ENCODE assay signal across 22 mouse cellular contexts in the genomic region with DNA sequence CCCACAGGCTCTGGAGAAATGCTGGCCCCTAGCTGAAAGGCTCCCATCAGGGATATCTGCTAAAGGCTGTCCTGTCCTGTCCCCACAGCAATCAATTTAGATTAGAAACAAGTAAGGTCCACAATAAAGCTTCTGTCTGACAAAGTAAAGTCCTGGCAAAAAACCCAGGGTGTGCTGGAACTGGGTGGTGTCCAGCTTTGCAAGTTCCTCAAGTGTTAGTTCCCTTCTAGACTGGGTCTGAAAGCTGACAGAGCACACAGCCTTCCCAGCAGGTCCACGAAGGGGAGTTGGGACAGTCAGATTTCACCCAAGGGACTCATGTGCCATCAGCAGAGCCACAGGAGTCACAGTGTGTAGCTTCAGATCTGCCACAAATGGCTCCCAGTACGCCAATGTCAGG. TPM values are rescaled to one million over a fixed set of nuclear protein-coding genes. Genes with fewer than 3 reads are reported as not detected.
A peak's percentile ranks its signal among the peaks of the same experiment; 100 is the strongest.
DNase-seq lines count a peak whose midpoint lies in the region; TF ChIP-seq lines count a peak whose summit lies in the region.
"Had no signal": no experiment of that assay in that cellular context is flagged by ENCODE, and none has a peak within 500 bp of the region (broad histone marks: within the 10 kb centered on the region; RNA-seq: fewer than 3 reads in every experiment).

No protein-coding gene starts in this region.

- peaks cover 62% of the 10 kb centered on the region for H3K36me3 ChIP-seq in forebrain, embryonic 10.5 days (replicated peaks)

- no peaks in the 10 kb centered on the region for H3K27me3 ChIP-seq in forebrain, embryonic 10.5 days (ENCODE audit: poor library complexity, severe bottlenecking)
- H3K27me3 ChIP-seq: embryonic facial prominence, embryonic 15.5 days; forebrain, embryonic 15.5 days; heart, embryonic 12.5 days; intestine, embryonic 15.5 days had no signal

- WGBS in forebrain, embryonic 10.5 days: 85% methylated on average over 2 of the region's 2 CpGs

- TF ChIP-seq POLR2A in bone marrow macrophage, adult 2 months (IDR thresholded peaks at IDR 0.05; ENCODE audit: borderline replicate concordance, low read depth, low read length): no peak

- peak overlapping the region; percentile 10; the same call in 1 of the 2 replicates for H3K27ac ChIP-seq in left cerebral cortex, adult 2 months
- peak overlapping the region; percentile 99 for H3K27ac ChIP-seq in bone marrow macrophage, adult 2 months (ENCODE audit: insufficient read depth, low read depth, low read length)
- H3K27ac ChIP-seq in brown adipose tissue, adult 24 weeks (replicated peaks; ENCODE audit: low read depth, low read length): peak overlapping the region; percentile 12; the same call in 1 of the 2 replicates
- no peak overlapping the region for H3K27ac ChIP-seq in forebrain, embryonic 10.5 days
- H3K27ac ChIP-seq: embryonic facial prominence, embryonic 15.5 days; forebrain, embryonic 15.5 days; hindbrain, embryonic 14.5 days; intestine, embryonic 15.5 days had no signal

- H3K9me3 ChIP-seq in forebrain, embryonic 10.5 days: no peaks in the 10 kb centered on the region
- H3K9me3 ChIP-seq: embryonic facial prominence, embryonic 15.5 days; forebrain, embryonic 15.5 days; heart, embryonic 12.5 days; intestine, embryonic 15.5 days had no signal

- peaks cover 48% of the 10 kb centered on the region for H3K4me1 ChIP-seq in bone marrow macrophage, adult 2 months (ENCODE audit: control insufficient read depth, insufficient read depth, low read length)
- H3K4me1 ChIP-seq in brown adipose tissue, adult 24 weeks (ENCODE audit: control insufficient read depth, insufficient read depth, insufficient read length, low read length): peaks cover 20% of the 10 kb centered on the region
- H3K4me1 ChIP-seq in forebrain, embryonic 10.5 days: 0 out of 2 replicates have a peak, but pooled peaks cover 9% of the 10 kb centered on the region
- H3K4me1 ChIP-seq: intestine, embryonic 15.5 days had no signal

- DNase-seq in heart, adult 18-20 months: peak; percentile 43 to 61
- DNase-seq in heart, postnatal 14 days: no peak
- DNase-seq in left cerebral cortex, adult 2 months (ENCODE audit: extremely low spot score in 1 of 2, low spot score in 2 of 2): no peak
- no peak for DNase-seq in left cerebral cortex, adult 11 months (ENCODE audit: low spot score)
- no peak for DNase-seq in neural tube, embryonic 10.5 days (ENCODE audit: extremely low spot score, low spot score)
- no peak for DNase-seq in forebrain, embryonic 10.5 days (ENCODE audit: extremely low spot score, low spot score)
- DNase-seq: adrenal gland, adult 2 months; adrenal gland, postnatal 36 days; cerebellum, adult 11-12 months; cerebellum, adult 9-11 months; embryo, embryonic 11 days; gastrocnemius, postnatal 25 days; heart, postnatal 4 days had no signal

- no peak overlapping the region for H3K4me3 ChIP-seq in left cerebral cortex, adult 2 months
- H3K4me3 ChIP-seq in bone marrow macrophage, adult 2 months (ENCODE audit: insufficient read depth, low read length): no peak overlapping the region
- H3K4me3 ChIP-seq in brown adipose tissue, adult 24 weeks (ENCODE audit: insufficient read depth, low read depth, low read length): no peak overlapping the region
- H3K4me3 ChIP-seq in forebrain, embryonic 10.5 days: no peak overlapping the region
- H3K4me3 ChIP-seq: embryonic facial prominence, embryonic 15.5 days; erythroblast, embryonic 14.5 days; forebrain, embryonic 15.5 days; heart, embryonic 12.5 days; intestine, embryonic 15.5 days had no signal

- intact Hi-C loops in heart, postnatal 14 days (cut with DNase I): no loop called here
- intact Hi-C loops in left cerebral cortex, adult 2 months (cut with DNase I): no loop called here

- TF ChIP-seq CTCF in left cerebral cortex, adult 2 months (IDR thresholded peaks at IDR 0.05): no peak
- TF ChIP-seq CTCF in bone marrow macrophage, adult 2 months (IDR thresholded peaks at IDR 0.05; ENCODE audit: low read depth, low read length): no peak

RNA-seq across cellular contexts. Expression of gene Glt1d1, which starts 24.6 kb away (rescaled TPM):
- total RNA-seq in heart, adult 18-20 months (2021): not detected
- total RNA-seq in heart, postnatal 14 days (2021): not detected
- total RNA-seq in left cerebral cortex, adult 2 months (2021): 10 to 100 TPM; 21.6 to 27.1 TPM
- polyA plus RNA-seq in bone marrow macrophage, adult 2 months (2012; ENCODE audit: insufficient read depth, insufficient read length, missing spikeins): not detected in 2 replicates
- not detected in 2 replicates for polyA plus RNA-seq in brown adipose tissue, adult 24 weeks (2012; ENCODE audit: insufficient read depth, insufficient read length, missing spikeins)
- polyA plus RNA-seq in forebrain, embryonic 10.5 days (2016; fragmentation: Nextera tagmentation; extraction: Ambion mirVana): 1.2 and 1.9 TPM in 2 replicates
- total RNA-seq: gastrocnemius, postnatal 25 days; heart, postnatal 4 days had no signal
- polyA plus RNA-seq: erythroblast, embryonic 14.5 days; heart, embryonic 12.5 days; heart, embryonic 16.5 days had no signal

RNA-seq across cellular contexts. Expression of gene Slc15a4, which starts 25.2 kb away (rescaled TPM):
- total RNA-seq in heart, adult 18-20 months (2021): 10 to 100 TPM; 16.5 to 17.4 TPM
- total RNA-seq in heart, postnatal 14 days (2021): 10 to 100 TPM; 11.1 to 15.5 TPM
- total RNA-seq in left cerebral cortex, adult 2 months (2021): 10 to 100 TPM; 23.6 to 27.8 TPM
- polyA plus RNA-seq in bone marrow macrophage, adult 2 months (2012; ENCODE audit: insufficient read depth, insufficient read length, missing spikeins): 91.2 and 93.3 TPM in 2 replicates
- 7.5 and 8.7 TPM in 2 replicates for polyA plus RNA-seq in brown adipose tissue, adult 24 weeks (2012; ENCODE audit: insufficient read depth, insufficient read length, missing spikeins)
- polyA plus RNA-seq in forebrain, embryonic 10.5 days (2016; fragmentation: Nextera tagmentation; extraction: Ambion mirVana): 25.3 and 25.9 TPM in 2 replicates

Comparison
In these comparisons a context has a peak if more than half of its experiments do, and no peak if none do; other contexts are left out.
1. DNase-seq: peak in heart, adult 18-20 months (2 of 2); none in heart, postnatal 14 days (0 of 2), left cerebral cortex, adult 2 months (0 of 2), left cerebral cortex, adult 11 months (single experiment), neural tube, embryonic 10.5 days (single experiment) and forebrain, embryonic 10.5 days (single experiment).
2. RNA of gene Glt1d1, which starts 24.6 kb away (total RNA-seq): 21.6 to 27.1 TPM in left cerebral cortex, adult 2 months; not detected in heart, adult 18-20 months and not detected in heart, postnatal 14 days; every median in the first group is over 10 times any median in the second.